Mouse (Mus musculus): ENCODE data around the gene Sprr2j-ps. TPM values are rescaled to one million over a fixed set of nuclear protein-coding genes. Genes with fewer than 3 reads are reported as not detected.

The Sprr2j-ps gene
- not detected in 2 replicates for polyA plus RNA-seq (2012)

DNA sequence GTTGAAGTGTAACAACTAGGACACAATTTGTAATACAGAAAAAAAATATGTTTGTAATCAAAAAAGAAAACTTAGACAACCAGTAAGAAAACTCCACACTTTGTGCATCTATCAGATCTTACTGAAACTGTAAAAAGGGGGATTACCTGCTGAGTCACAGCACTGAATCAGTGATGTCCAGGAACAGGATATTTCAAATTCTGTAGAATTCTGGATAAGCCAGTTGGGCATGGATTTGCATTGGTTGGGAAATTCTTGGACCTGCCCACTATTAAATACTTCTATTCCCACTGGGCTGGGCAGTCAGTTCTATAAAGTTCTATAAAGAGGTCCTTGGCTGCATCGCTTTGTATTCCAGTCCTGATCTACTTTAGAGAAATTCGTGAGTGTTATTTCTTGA is at the start of gene Sprr2j-ps:
Gene Sprr2j-ps (plus strand): TSS at position 301 of the 400 bp plus-strand sequence.
- no peak for TF ChIP-seq GATA1 (IDR thresholded peaks at IDR 0.05; ENCODE audit: low read length)

DNA sequence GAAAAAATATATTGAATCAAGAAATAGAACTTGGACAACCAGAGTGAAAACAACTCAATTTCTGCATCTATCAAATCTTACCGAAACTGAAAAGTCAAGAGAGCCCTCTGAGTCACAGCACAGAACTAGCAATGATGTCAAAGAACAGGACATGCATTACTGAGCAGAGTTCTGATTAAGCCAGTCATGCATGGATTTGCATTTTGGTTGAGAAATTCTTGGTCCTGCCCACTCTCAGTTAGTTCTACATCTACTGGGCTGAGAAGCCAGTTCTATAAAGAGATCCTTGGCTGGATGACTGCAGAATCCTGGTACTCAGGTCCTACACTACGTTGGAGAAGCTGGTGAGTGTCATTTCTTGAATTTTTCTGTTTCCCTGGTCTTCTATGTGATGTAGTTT is 44.3 kb upstream of the Sprr2j-ps start:
- no peak for TF ChIP-seq GATA1 (IDR thresholded peaks at IDR 0.05; ENCODE audit: low read length)

DNA sequence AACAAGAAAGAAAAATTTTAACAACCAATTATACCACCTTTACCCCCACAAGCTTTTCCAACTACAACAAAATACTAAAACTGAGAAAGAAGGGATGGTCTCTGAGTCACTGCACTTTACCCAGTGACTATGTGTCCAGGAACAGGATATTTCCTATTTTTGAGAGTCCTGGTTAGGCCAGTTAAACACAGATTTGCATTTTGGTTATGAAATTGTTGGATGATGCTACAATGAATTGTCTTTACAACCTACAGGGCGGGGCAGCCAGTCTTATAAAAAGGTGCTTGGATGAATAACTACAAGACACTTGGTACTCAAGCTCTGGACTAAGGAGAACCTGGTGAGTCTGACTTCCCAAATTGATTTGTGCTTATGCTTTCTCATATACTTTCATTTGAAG is 32.5 kb upstream of the Sprr2j-ps start, which contains the start of gene Sprr2h:
Gene Sprr2h (plus strand): TSS at position 301 of the 400 bp plus-strand sequence.
- no peak for TF ChIP-seq GATA1 (IDR thresholded peaks at IDR 0.05; ENCODE audit: low read length)

DNA sequence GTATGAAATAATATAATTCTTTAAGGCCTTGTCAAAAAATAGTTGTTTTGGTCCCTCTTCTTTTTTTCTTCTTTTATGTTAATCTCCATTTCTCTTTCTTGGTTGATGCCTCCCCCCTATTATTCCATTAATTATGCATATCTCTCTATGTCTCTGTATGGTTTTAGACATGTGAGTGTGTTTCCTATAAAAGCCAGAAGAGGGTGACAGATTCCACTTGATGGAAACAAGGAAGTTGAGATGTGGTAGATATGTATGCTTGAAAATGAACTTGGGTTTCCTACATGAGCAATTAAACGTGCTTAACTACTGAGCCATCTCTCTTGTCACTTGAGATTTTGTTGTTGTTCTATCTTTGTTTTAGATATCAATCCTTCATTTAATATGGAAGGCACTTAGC is 23.6 kb upstream of the Sprr2j-ps start:
- TF ChIP-seq GATA1 (IDR thresholded peaks at IDR 0.05; ENCODE audit: low read length): no peak

DNA sequence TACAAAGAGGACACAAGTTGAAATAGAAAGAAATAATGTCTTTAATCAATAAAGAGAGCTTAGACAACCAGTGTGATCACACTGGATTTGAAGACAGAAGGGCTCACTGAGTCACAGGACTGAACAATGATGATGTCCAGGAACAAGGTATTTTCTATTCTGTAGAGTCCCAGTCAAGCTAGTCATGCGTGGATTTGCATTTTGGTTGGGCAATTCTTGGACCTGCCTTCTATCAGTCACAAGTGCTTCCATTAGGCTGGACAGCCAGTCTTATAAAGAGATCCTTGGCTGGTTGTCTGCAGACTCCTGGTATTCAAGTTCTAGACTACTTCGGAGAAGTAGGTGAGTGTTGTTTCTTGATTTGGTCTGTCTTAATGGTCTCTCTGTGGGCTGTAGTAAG is 10.2 kb upstream of the Sprr2j-ps start, which contains the start of gene Sprr2i:
Gene Sprr2i (plus strand): TSS at position 301 of the 400 bp plus-strand sequence.
- no peak for TF ChIP-seq GATA1 (IDR thresholded peaks at IDR 0.05; ENCODE audit: low read length)

DNA sequence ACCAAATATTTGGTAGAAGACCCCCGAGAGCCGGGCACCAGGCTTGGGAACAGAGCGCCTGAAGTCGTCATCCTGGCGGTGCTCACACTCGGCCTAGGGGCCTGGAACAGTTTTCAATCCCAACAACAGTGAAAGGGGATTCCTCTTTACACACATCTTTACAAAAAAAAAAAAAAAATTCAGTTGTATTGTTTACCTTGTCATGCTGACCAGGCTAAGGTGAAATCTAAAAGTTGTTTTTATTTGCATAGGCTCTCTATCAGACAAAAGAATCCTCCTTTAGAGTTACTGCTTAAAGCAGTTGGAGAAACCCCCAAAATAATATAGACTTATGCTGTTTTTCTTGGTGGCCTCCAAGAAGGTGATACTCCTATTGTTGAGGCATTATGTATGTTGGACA is 11.4 kb downstream of the Sprr2j-ps start, which contains the start of gene Gm9774:
Gene Gm9774 (minus strand): TSS at position 101 of the 400 bp plus-strand sequence.
- no peak for TF ChIP-seq GATA1 (IDR thresholded peaks at IDR 0.05; ENCODE audit: low read length)

DNA sequence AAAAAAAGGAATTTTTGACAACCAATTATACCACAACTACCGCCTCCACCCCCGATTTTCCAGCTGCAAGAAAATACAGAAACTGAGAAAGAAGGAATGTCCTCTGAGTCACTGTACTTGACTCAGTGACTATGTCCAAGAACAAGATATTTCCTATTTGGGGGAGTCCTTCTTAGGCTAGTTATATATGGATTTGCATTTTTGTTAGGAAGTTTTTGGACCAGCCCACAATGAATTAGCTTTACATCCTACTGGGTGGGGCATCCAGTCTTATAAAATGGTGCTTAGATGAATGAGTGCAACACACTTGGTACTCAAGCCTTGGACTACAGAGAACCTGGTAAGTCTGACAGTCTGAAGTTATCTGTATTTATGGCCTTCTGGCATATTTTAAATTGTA is 14.4 kb downstream of the Sprr2j-ps start, which contains the start of gene Sprr2k:
Gene Sprr2k (plus strand): TSS at position 301 of the 400 bp plus-strand sequence.
- no peak for TF ChIP-seq GATA1 (IDR thresholded peaks at IDR 0.05; ENCODE audit: low read length)

DNA sequence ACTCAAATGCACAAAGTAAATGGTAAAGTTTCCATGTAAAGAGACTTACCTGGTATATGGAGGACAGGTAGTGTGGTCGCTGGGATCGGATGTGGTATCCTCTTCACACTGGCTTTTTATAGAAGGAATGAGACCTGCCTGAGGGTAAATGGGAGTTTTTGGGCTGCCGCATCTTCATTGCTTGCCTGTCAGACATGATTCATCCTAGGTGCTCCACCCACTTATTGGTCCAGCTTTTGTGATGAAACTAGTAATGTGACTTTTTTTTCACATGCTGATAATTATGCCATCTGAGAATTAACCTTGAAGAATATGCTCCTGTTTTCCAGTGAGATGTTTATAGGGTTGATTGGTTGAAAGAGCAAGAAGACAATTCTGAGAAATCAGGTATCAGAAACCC is 20.8 kb downstream of the Sprr2j-ps start, which contains the start of gene Sprr1b:
Gene Sprr1b (minus strand): TSS at position 101 of the 400 bp plus-strand sequence.
- TF ChIP-seq GATA1 (IDR thresholded peaks at IDR 0.05; ENCODE audit: low read length): no peak

DNA sequence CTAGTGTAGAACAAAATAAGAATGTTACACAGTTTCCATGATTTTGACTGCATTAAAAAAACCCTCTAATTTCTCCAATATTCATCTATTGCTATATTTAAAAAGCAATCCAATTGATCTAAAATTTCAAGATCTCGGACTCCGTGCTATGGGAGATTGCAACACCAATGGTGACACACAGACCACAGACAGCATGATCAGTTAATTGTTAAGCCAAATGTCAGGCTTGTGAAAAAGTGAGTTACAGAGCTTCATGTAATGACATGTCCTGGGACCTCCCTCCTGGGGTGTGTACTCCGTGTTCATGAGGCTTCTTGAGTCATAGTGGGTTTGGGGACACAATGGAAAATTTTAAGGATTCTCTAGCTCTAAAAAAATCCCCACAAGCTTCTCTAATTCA is 22.3 kb downstream of the Sprr2j-ps start:
- no peak for TF ChIP-seq GATA1 (IDR thresholded peaks at IDR 0.05; ENCODE audit: low read length)

DNA sequence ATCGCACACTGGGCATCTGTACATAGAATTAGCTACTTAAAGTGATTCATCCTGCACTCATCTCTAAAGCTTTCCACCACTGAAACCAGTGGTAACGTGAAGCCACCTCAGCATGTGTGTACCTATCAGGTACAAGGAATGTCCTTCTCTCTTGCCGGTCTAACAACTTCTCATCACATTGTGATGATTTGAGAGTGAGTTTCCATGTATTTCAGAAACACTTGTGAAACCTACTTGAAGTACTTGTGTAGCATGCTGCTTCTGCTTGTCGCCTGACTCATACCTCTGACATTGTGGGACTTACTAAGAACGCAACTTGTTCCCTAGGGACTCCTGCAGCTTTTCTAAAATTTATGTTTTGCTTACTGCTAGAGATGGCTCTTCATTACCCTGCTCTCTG is 37.3 kb downstream of the Sprr2j-ps start:
- TF ChIP-seq GATA1 (IDR thresholded peaks at IDR 0.05; ENCODE audit: low read length): no peak

DNA sequence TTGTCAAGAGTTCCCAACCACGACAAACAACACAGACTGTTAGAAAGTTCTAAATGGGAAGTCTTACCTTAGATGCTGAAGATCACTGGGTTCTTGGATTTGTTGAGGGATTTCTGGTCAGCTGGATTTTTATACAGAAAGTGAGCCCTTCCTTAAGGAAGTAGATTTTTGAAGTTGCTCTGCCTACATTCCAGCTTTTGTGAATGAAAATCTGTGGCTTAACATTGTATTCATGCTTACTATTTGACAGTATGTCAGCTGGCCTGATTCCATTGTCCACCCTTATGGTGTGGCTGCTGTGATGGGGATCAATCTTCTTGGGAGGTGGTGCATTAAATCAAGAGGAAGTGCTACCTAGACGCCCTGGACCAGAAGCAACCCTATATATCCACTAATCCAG is 40.7 kb downstream of the Sprr2j-ps start, which contains the start of gene Sprr3:
Gene Sprr3 (minus strand): TSS at position 101 of the 400 bp plus-strand sequence.
- TF ChIP-seq GATA1 (IDR thresholded peaks at IDR 0.05; ENCODE audit: low read length): no peak

DNA sequence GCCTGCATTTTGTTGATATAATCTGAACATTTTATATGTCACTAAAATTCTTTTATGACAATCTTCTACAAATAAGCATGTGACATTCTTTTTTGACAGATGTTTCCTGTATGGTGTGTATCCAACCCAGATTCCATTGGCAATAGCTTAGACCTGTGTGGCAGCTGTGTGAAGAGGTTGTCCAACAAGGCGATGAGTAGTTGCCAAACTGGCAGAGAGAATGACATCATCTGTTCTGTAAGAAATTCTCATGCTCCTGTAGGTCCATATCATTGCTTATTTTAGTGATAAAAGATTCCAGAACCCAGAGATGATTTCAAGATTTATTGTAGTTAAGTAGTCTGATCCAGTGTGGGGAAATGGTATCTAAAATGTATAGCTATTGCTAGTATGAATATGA is 48.7 kb downstream of the Sprr2j-ps start:
- no peak for TF ChIP-seq GATA1 (IDR thresholded peaks at IDR 0.05; ENCODE audit: low read length)

DNA sequence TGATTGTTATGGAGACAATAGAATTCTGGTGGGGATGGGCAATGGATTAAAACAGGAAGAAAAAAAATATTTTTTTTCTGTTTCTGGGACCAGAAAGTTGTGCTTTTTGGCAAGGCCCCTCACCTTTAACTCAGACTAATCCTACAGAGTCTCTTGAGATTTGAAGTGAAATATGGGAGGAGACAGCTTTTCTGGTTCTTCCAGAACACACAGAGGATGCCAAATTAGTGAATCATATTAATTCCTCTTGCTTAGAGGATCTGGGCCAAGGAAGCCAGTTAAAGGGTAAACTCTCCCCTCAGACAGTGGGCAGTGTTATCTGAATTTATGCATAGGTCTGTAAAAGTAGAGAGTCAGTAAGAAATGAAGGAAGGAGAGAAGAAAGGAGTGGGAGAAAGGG is 49.5 kb downstream of the Sprr2j-ps start:
- TF ChIP-seq GATA1 (IDR thresholded peaks at IDR 0.05; ENCODE audit: low read length): no peak

Other genes starting within 250 kb of the Sprr2j-ps start
- gene Sprr2a1, start 202.3 kb upstream of the Sprr2j-ps start, polyA plus RNA-seq (2012): not detected in 2 replicates
- gene Sprr2a2, start 202.2 kb upstream of the Sprr2j-ps start, polyA plus RNA-seq (2012): not detected in 2 replicates
- not detected in 2 replicates for gene Sprr2a3, start 132.7 kb upstream of the Sprr2j-ps start, polyA plus RNA-seq (2012)
- gene Sprr2b, start 101.5 kb upstream of the Sprr2j-ps start, polyA plus RNA-seq (2012): not detected in 2 replicates
- gene Sprr2d, start 78.9 kb upstream of the Sprr2j-ps start, polyA plus RNA-seq (2012): not detected in 2 replicates
- not detected in 2 replicates for gene Sprr2e, start 65.9 kb upstream of the Sprr2j-ps start, polyA plus RNA-seq (2012)
- not detected in 2 replicates for gene Sprr2f, start 52.9 kb upstream of the Sprr2j-ps start, polyA plus RNA-seq (2012)
- gene Sprr2h, start 32.4 kb upstream of the Sprr2j-ps start, polyA plus RNA-seq (2012): not detected in 2 replicates
- gene Sprr2i, start 10.1 kb upstream of the Sprr2j-ps start, polyA plus RNA-seq (2012): not detected in 2 replicates
- gene Gm9774, start 11.3 kb downstream of the Sprr2j-ps start, polyA plus RNA-seq (2012): 12.8 and 15.9 TPM in 2 replicates
- not detected in 2 replicates for gene Sprr2k, start 14.5 kb downstream of the Sprr2j-ps start, polyA plus RNA-seq (2012)
- gene Sprr1b, start 20.7 kb downstream of the Sprr2j-ps start, polyA plus RNA-seq (2012): not detected in 2 replicates
- gene Sprr3, start 40.6 kb downstream of the Sprr2j-ps start, polyA plus RNA-seq (2012): not detected in 2 replicates
- gene Sprr1a, start 67.8 kb downstream of the Sprr2j-ps start, polyA plus RNA-seq (2012): not detected in 2 replicates
- not detected in 2 replicates for gene Sprr4, start 82.4 kb downstream of the Sprr2j-ps start, polyA plus RNA-seq (2012)
- not detected in 2 replicates for gene 2310046K23Rik, start 116.4 kb downstream of the Sprr2j-ps start, polyA plus RNA-seq (2012)
- not detected in 2 replicates for gene Ivl, start 155.7 kb downstream of the Sprr2j-ps start, polyA plus RNA-seq (2012)
- gene Smcp, start 170.9 kb downstream of the Sprr2j-ps start, polyA plus RNA-seq (2012): not detected in 2 replicates
- gene 2210017I01Rik, start 189.4 kb downstream of the Sprr2j-ps start, polyA plus RNA-seq (2012): not detected in 2 replicates
- not detected in 2 replicates for gene Lce6a, start 203.6 kb downstream of the Sprr2j-ps start, polyA plus RNA-seq (2012)
- gene Lce1a1, start 230.2 kb downstream of the Sprr2j-ps start, polyA plus RNA-seq (2012): not detected in 2 replicates
- gene Lce1b, start 238.8 kb downstream of the Sprr2j-ps start, polyA plus RNA-seq (2012): not detected in 2 replicates

All from G1E-ER4 (cell line).